Mouse (Mus musculus): Measurements from ENCODE around the gene Nolc1.

Gene Nolc1

GRCm38 (mm10) chr19:46131694-46132525 lies 56.2 kb downstream of the Nolc1 start, which contains the start of gene Elovl3:
Gene Elovl3, plus strand, starts transcription at chr19:46131897.
- in situ Hi-C loops (cut with MboI, MseI): no loop called here

- in situ Hi-C loops (cut with MboI, MseI): no loop called here
These were observed 56.9 kb downstream of the Nolc1 start for GRCm38 (mm10) chr19:46132577-46132976.

Measured in T-helper 17 cell (primary cell).